Mouse (Mus musculus) heart, embryonic 11.5 days (tissue): ENCODE data around the gene Fuz. TPM values are rescaled to one million over a fixed set of nuclear protein-coding genes. Genes with fewer than 3 reads are reported as not detected.
"Not testable (repeated sequence)": the region's sequence is repeated elsewhere in the genome, so short reads cannot be mapped to it uniquely, and the experiment has no call there.

ENCODE experiments used
- ATAC-seq: fragments of 200-750 bp; cut with Nextera tagmentation; replicated peaks from 2 replicates; pipeline ENCODE4 v1.8.0; 2017; ENCODE audit warnings: moderate library complexity; ENCODE audit not compliant: insufficient number of reproducible peaks, low FRiP score, low TSS enrichment
- H3K27ac ChIP-seq: fragments of 300-500 bp; sonication (generic); 2 replicates; pipeline ENCODE4 v1.5.1; 2014; ENCODE audit warnings: mild to moderate bottlenecking, low read depth, low read length
- H3K27me3 ChIP-seq: fragments of 300-500 bp; sonication (generic); 2 replicates; pipeline ENCODE4 v1.6.1; 2014; ENCODE audit warnings: mild to moderate bottlenecking, low read length, mixed read lengths; ENCODE audit not compliant: control insufficient read depth, insufficient read depth
- H3K36me3 ChIP-seq: fragments of 300-500 bp; sonication (generic); 2 replicates; pipeline ENCODE4 v1.6.1; 2014; ENCODE audit warnings: mild to moderate bottlenecking, low read length, moderate library complexity, mixed read lengths; ENCODE audit not compliant: control insufficient read depth, insufficient read depth
- H3K4me1 ChIP-seq: fragments of 300-500 bp; sonication (generic); 2 replicates; pipeline ENCODE4 v1.6.1; 2014; ENCODE audit warnings: low read length; ENCODE audit not compliant: control insufficient read depth, insufficient read depth
- H3K4me2 ChIP-seq: fragments of 300-500 bp; sonication (generic); 2 replicates; pipeline ENCODE4 v1.6.1; 2014; ENCODE audit warnings: mild to moderate bottlenecking, moderate library complexity
- H3K4me3 ChIP-seq: fragments of 300-500 bp; sonication (generic); 2 replicates; pipeline ENCODE4 v1.5.1; 2014; ENCODE audit warnings: low read depth, low read length
- H3K9ac ChIP-seq: fragments of 300-500 bp; sonication (generic); 2 replicates; pipeline ENCODE4 v1.6.1; 2014; ENCODE audit warnings: mild to moderate bottlenecking, low read depth, low read length, moderate library complexity
- H3K9me3 ChIP-seq: fragments of 300-500 bp; sonication (generic); replicated peaks from 2 replicates; pipeline ENCODE4 v1.6.1; 2016; ENCODE audit warnings: low read length; ENCODE audit not compliant: control insufficient read depth
- WGBS: fragments of 180-500 bp; shearing (Covaris S2); extraction: QIAGEN DNeasy Blood & Tissue Kit; methylation state at CpG from one replicate; pipeline ENCODE4 v1.1.7; 2014; ENCODE audit not compliant: insufficient replicate concordance; 5-methylcytosine and 5-hydroxymethylcytosine counted together
- polyA plus RNA-seq: library from polyadenylated mRNA; unstranded; fragments of >200 nt; fragmentation: Nextera tagmentation; extraction: Ambion mirVana; gene quantifications from 2 replicates; pipeline ENCODE4 v1.2.1, GENCODE M21; 2014

Fuz gene
- polyA plus RNA-seq, 1 experiment from 2014 or later, result 12.8 TPM

- Histone ChIP-seq H3K27me3 (no peaks in the 10 kb centered on the region), H3K4me2 (peak overlapping the region; percentile 82), H3K27ac (peak overlapping the region; percentile 100), H3K9ac (peak overlapping the region; percentile 100), H3K4me1 (peaks cover 44% of the 10 kb centered on the region), H3K36me3 (no peaks in the 10 kb centered on the region), H3K4me3 (peak overlapping the region; percentile 97), H3K9me3 (no peaks in the 10 kb centered on the region)
- WGBS, result 82% methylated on average over 6 of the region's 6 CpGs
- no peak for ATAC-seq
These were observed 25.3 kb upstream of the Fuz start for GRCm38 (mm10) chr7:44870614-44871013.

- no peaks in the 10 kb centered on the region for H3K27me3 ChIP-seq
- peaks cover 38% of the 10 kb centered on the region for H3K4me1 ChIP-seq
- no peak overlapping the region for H3K4me2 ChIP-seq
- H3K4me3 ChIP-seq, result no peak overlapping the region
- H3K9me3 ChIP-seq, result no peaks in the 10 kb centered on the region
- ATAC-seq, result no peak
- WGBS, result 81% methylated on average over 1 of the region's 1 CpGs
- H3K9ac ChIP-seq, result no peak overlapping the region
- no peaks in the 10 kb centered on the region for H3K36me3 ChIP-seq
- no peak overlapping the region for H3K27ac ChIP-seq
These were observed 24.7 kb upstream of the Fuz start for GRCm38 (mm10) chr7:44871181-44871580.

- peaks cover 32% of the 10 kb centered on the region for H3K4me1 ChIP-seq
- not testable (repeated sequence) for ATAC-seq, H3K4me3 ChIP-seq
These were observed 24.1 kb upstream of the Fuz start for GRCm38 (mm10) chr7:44871774-44872173.

GRCm38 (mm10) chr7:44877833-44878232 is 18.0 kb upstream of the Fuz start:
- no peak overlapping the region for H3K4me3 ChIP-seq
- H3K36me3 ChIP-seq, result peaks cover 41% of the 10 kb centered on the region
- H3K27ac ChIP-seq, result peak overlapping the region; percentile 66
- no peak overlapping the region for H3K4me2 ChIP-seq
- H3K27me3 ChIP-seq, result no peaks in the 10 kb centered on the region
- H3K9ac ChIP-seq, result no peak overlapping the region
- H3K9me3 ChIP-seq, result no peaks in the 10 kb centered on the region
- 67% methylated on average over 14 of the region's 14 CpGs for WGBS
- H3K4me1 ChIP-seq, result peaks cover 24% of the 10 kb centered on the region
- no peak; the same call in 1 of the 2 replicates for ATAC-seq

More at GRCm38 (mm10) chr7:44871774-44872173, 24.1 kb upstream of the Fuz start:
- H3K36me3 ChIP-seq, H3K9me3 ChIP-seq, H3K27me3 ChIP-seq, H3K27ac ChIP-seq, H3K4me2 ChIP-seq, H3K9ac ChIP-seq: not testable (repeated sequence)
- WGBS, result 88% methylated on average over 2 of the region's 2 CpGs

- H3K27ac ChIP-seq, result no peak overlapping the region
- 96% methylated on average over 3 of the region's 3 CpGs for WGBS
- H3K36me3 ChIP-seq, result peaks cover 48% of the 10 kb centered on the region
These were observed 12.8 kb upstream of the Fuz start for GRCm38 (mm10) chr7:44883036-44883435.

GRCm38 (mm10) chr7:44884637-44885036 is 11.2 kb upstream of the Fuz start:
- no peak for ATAC-seq
- Histone ChIP-seq H3K4me2 (no peak overlapping the region), H3K27me3 (no peaks in the 10 kb centered on the region), H3K4me1 (peaks cover 6% of the 10 kb centered on the region; the same call in 1 of the 2 replicates), H3K4me3 (no peak overlapping the region), H3K9me3 (no peaks in the 10 kb centered on the region), H3K36me3 (peaks cover 41% of the 10 kb centered on the region), H3K9ac (no peak overlapping the region), H3K27ac (no peak overlapping the region)
- WGBS, result 98% methylated on average over 5 of the region's 5 CpGs

More at GRCm38 (mm10) chr7:44883036-44883435, 12.8 kb upstream of the Fuz start:
- no peak for ATAC-seq
- Histone ChIP-seq H3K9ac (no peak overlapping the region), H3K4me2 (no peak overlapping the region), H3K27me3 (no peaks in the 10 kb centered on the region), H3K9me3 (no peaks in the 10 kb centered on the region), H3K4me3 (no peak overlapping the region), H3K4me1 (0 out of 2 replicates have a peak, but pooled peaks cover 10% of the 10 kb centered on the region)

- no peaks in the 10 kb centered on the region for H3K9me3 ChIP-seq
These were observed 8.9 kb upstream of the Fuz start for GRCm38 (mm10) chr7:44886964-44887363.

GRCm38 (mm10) chr7:44888256-44889105 is 7.4 kb upstream of the Fuz start:
- ATAC-seq, result no peak
- Histone ChIP-seq H3K9ac (no peak overlapping the region), H3K27me3 (no peaks in the 10 kb centered on the region), H3K4me1 (peaks cover 15% of the 10 kb centered on the region), H3K27ac (no peak overlapping the region), H3K36me3 (peaks cover 8% of the 10 kb centered on the region; the same call in 1 of the 2 replicates), H3K9me3 (no peaks in the 10 kb centered on the region), H3K4me3 (no peak overlapping the region), H3K4me2 (no peak overlapping the region)
- WGBS, result 82% methylated on average over 13 of the region's 13 CpGs

More at GRCm38 (mm10) chr7:44886964-44887363, 8.9 kb upstream of the Fuz start:
- no peak overlapping the region for H3K4me3 ChIP-seq
- WGBS, result 85% methylated on average over 7 of the region's 7 CpGs
- H3K4me2 ChIP-seq, result no peak overlapping the region
- H3K9ac ChIP-seq, result no peak overlapping the region; the same call in 1 of the 2 replicates
- H3K4me1 ChIP-seq, result peaks cover 15% of the 10 kb centered on the region
- H3K27ac ChIP-seq, result no peak overlapping the region
- no peak for ATAC-seq
- H3K27me3 ChIP-seq, result no peaks in the 10 kb centered on the region
- H3K36me3 ChIP-seq, result peaks cover 19% of the 10 kb centered on the region
